Mouse (Mus musculus) ES-Bruce4 (cell line): Measurements from ENCODE around the gene Abcb5. TPM values are rescaled to one million over a fixed set of nuclear protein-coding genes. Genes with fewer than 3 reads are reported as not detected.

Experiments
- H3K27ac ChIP-seq: 2 replicates; pipeline ENCODE4 v1.5.1; 2012; ENCODE audit warnings: low read length, inconsistent platforms; ENCODE audit not compliant: insufficient read depth
- H3K27me3 ChIP-seq: 2 replicates; pipeline ENCODE4 v1.6.1; 2012; ENCODE audit warnings: mild to moderate bottlenecking, low read length, inconsistent platforms; ENCODE audit not compliant: control insufficient read depth, poor library complexity, insufficient read depth, severe bottlenecking
- H3K36me3 ChIP-seq: 2 replicates; pipeline ENCODE4 v1.6.1; 2012; ENCODE audit warnings: inconsistent platforms, mild to moderate bottlenecking, low read length, moderate library complexity; ENCODE audit not compliant: control insufficient read depth, poor library complexity, insufficient read depth, severe bottlenecking
- H3K4me1 ChIP-seq: one replicate; pipeline ENCODE4 v1.8.1; 2011; ENCODE audit warnings: low read length; ENCODE audit not compliant: control insufficient read depth, insufficient read depth
- H3K4me3 ChIP-seq: 2 replicates; pipeline ENCODE4 v1.5.1; 2011; ENCODE audit warnings: low read depth, mild to moderate bottlenecking, low read length
- H3K9ac ChIP-seq: 2 replicates; pipeline ENCODE4 v1.6.1; 2012; ENCODE audit warnings: low read depth, mild to moderate bottlenecking, inconsistent platforms; ENCODE audit not compliant: poor library complexity, severe bottlenecking
- H3K9me3 ChIP-seq: replicated peaks from 2 replicates; pipeline ENCODE4 v1.6.1; 2012; ENCODE audit warnings: mild to moderate bottlenecking, low read length, inconsistent platforms; ENCODE audit not compliant: control insufficient read depth, poor library complexity, insufficient read depth, severe bottlenecking
- CTCF ChIP-seq: IDR thresholded peaks from one replicate; pipeline ENCODE4 v1.8.1; 2011; ENCODE audit warnings: low read depth, low read length
- EP300 ChIP-seq: IDR thresholded peaks from 2 replicates; pipeline ENCODE4 v1.6.1; 2011; ENCODE audit warnings: low read depth, low read length; ENCODE audit not compliant: insufficient read depth
- POLR2A ChIP-seq: IDR thresholded peaks from one replicate; pipeline ENCODE4 v1.8.1; 2011; ENCODE audit warnings: low read length; ENCODE audit not compliant: insufficient read depth
- polyA plus RNA-seq: library from polyadenylated mRNA; stranded (reverse); fragments of >200 nt; gene quantifications from 2 replicates; pipeline ENCODE4 v1.2.4, GENCODE M21; 2011; ENCODE audit warnings: low read depth; ENCODE audit not compliant: missing spikeins, insufficient read depth, insufficient read length

Abcb5 gene
- polyA plus RNA-seq, 1 experiment, result not detected

- H3K27me3 ChIP-seq, result peaks cover 25% of the 10 kb centered on the region
- H3K4me3 ChIP-seq, result no peak overlapping the region
- H3K4me1 ChIP-seq, result no peaks in the 10 kb centered on the region
- no peak overlapping the region for H3K9ac ChIP-seq
- H3K36me3 ChIP-seq, result no peaks in the 10 kb centered on the region
- no peaks in the 10 kb centered on the region for H3K9me3 ChIP-seq
- H3K27ac ChIP-seq, result no peak overlapping the region
- no peak for TF ChIP-seq EP300
- no peak for TF ChIP-seq POLR2A
- TF ChIP-seq CTCF, result no peak
Observed at GRCm38 (mm10) chr12:118850851-118851410, 115.3 kb downstream of the Abcb5 start.

- no peak overlapping the region for H3K27ac ChIP-seq
- no peaks in the 10 kb centered on the region for H3K4me1 ChIP-seq
- peaks cover 29% of the 10 kb centered on the region for H3K27me3 ChIP-seq
- H3K36me3 ChIP-seq, result no peaks in the 10 kb centered on the region
- no peak overlapping the region for H3K9ac ChIP-seq
- no peak for TF ChIP-seq CTCF
- no peak for TF ChIP-seq POLR2A
- TF ChIP-seq EP300, result no peak
- H3K4me3 ChIP-seq, result peak overlapping the region; percentile 57
- H3K9me3 ChIP-seq, result no peaks in the 10 kb centered on the region
Observed at GRCm38 (mm10) chr12:118849996-118850395, 116.2 kb downstream of the Abcb5 start.

- Histone ChIP-seq H3K9ac (no peak overlapping the region; the same call in 1 of the 2 replicates), H3K9me3 (no peaks in the 10 kb centered on the region)
- no peak for TF ChIP-seq EP300
- TF ChIP-seq CTCF, result no peak
- no peak for TF ChIP-seq POLR2A
Observed at GRCm38 (mm10) chr12:118849203-118849861, 116.9 kb downstream of the Abcb5 start.

GRCm38 (mm10) chr12:118848496-118849202 lies 117.6 kb downstream of the Abcb5 start:
- TF ChIP-seq EP300, result no peak
- no peak for TF ChIP-seq POLR2A
- no peak for TF ChIP-seq CTCF
- H3K27me3 ChIP-seq, result peaks cover 30% of the 10 kb centered on the region
- H3K4me3 ChIP-seq, result peak overlapping the region; percentile 57
- no peaks in the 10 kb centered on the region for H3K4me1 ChIP-seq
- no peak overlapping the region for H3K27ac ChIP-seq
- no peaks in the 10 kb centered on the region for H3K9me3 ChIP-seq
- H3K9ac ChIP-seq, result no peak overlapping the region; the same call in none of the 2 replicates
- H3K36me3 ChIP-seq, result no peaks in the 10 kb centered on the region

More at GRCm38 (mm10) chr12:118849203-118849861, 116.9 kb downstream of the Abcb5 start:
- peaks cover 29% of the 10 kb centered on the region for H3K27me3 ChIP-seq
- H3K4me1 ChIP-seq, result no peaks in the 10 kb centered on the region
- H3K36me3 ChIP-seq, result no peaks in the 10 kb centered on the region
- peak overlapping the region; percentile 57 for H3K4me3 ChIP-seq
- no peak overlapping the region for H3K27ac ChIP-seq

GRCm38 (mm10) chr12:118847861-118848495 lies 118.2 kb downstream of the Abcb5 start:
- TF ChIP-seq CTCF (no peak), EP300 (no peak), POLR2A (no peak)
- peaks cover 31% of the 10 kb centered on the region for H3K27me3 ChIP-seq
- H3K36me3 ChIP-seq, result no peaks in the 10 kb centered on the region
- peak overlapping the region; percentile 36 for H3K4me3 ChIP-seq
- no peak overlapping the region for H3K9ac ChIP-seq
- H3K9me3 ChIP-seq, result no peaks in the 10 kb centered on the region
- no peak overlapping the region for H3K27ac ChIP-seq
- no peaks in the 10 kb centered on the region for H3K4me1 ChIP-seq

GRCm38 (mm10) chr12:118847381-118847780 lies 118.8 kb downstream of the Abcb5 start:
- no peaks in the 10 kb centered on the region for H3K36me3 ChIP-seq
- peak overlapping the region; percentile 99 for H3K4me3 ChIP-seq
- no peak overlapping the region for H3K27ac ChIP-seq
- H3K27me3 ChIP-seq, result peaks cover 33% of the 10 kb centered on the region
- TF ChIP-seq EP300, result no peak
- no peak for TF ChIP-seq POLR2A
- TF ChIP-seq CTCF, result no peak
- no peaks in the 10 kb centered on the region for H3K9me3 ChIP-seq
- no peak overlapping the region for H3K9ac ChIP-seq
- no peaks in the 10 kb centered on the region for H3K4me1 ChIP-seq
